Mouse (Mus musculus): Measurements from ENCODE around the gene Colgalt2. TPM values are rescaled to one million over a fixed set of nuclear protein-coding genes. Genes with fewer than 3 reads are reported as not detected.
A peak's percentile ranks its signal among the peaks of the same experiment; 100 is the strongest.

Gene Colgalt2
- polyA plus RNA-seq, 1 experiment from 2014 or later: 1.5 TPM

GRCm38 (mm10) chr1:152543449-152544159 lies 144.0 kb downstream of the Colgalt2 start:
- H3K27me3 ChIP-seq (ENCODE audit: control insufficient read depth, insufficient read depth, low read length): no peaks in the 10 kb centered on the region
- H3K4me2 ChIP-seq (ENCODE audit: low read depth, low read length): no peak overlapping the region
- H3K4me1 ChIP-seq (ENCODE audit: control insufficient read depth, insufficient read depth, low read length): peaks cover 7% of the 10 kb centered on the region
- H3K36me3 ChIP-seq (ENCODE audit: control insufficient read depth, insufficient read depth, low read length): peaks cover 13% of the 10 kb centered on the region; the same call in 1 of the 2 replicates
- peak overlapping the region; percentile 80 for H3K27ac ChIP-seq (ENCODE audit: low read length)
- ATAC-seq (ENCODE audit: insufficient read depth, low FRiP score): no peak
- no peaks in the 10 kb centered on the region for H3K9me3 ChIP-seq (replicated peaks; ENCODE audit: control insufficient read depth, low read length)
- no peak overlapping the region for H3K4me3 ChIP-seq (replicated peaks; ENCODE audit: low read length)
- H3K9ac ChIP-seq (ENCODE audit: low read length): no peak overlapping the region
- WGBS: 64% methylated on average over 2 of the region's 2 CpGs

- peak; percentile 27; the same call in 1 of the 2 replicates for ATAC-seq (ENCODE audit: insufficient read depth, low FRiP score)
- no peak overlapping the region for H3K4me3 ChIP-seq (replicated peaks; ENCODE audit: low read length)
These were observed 149.6 kb downstream of the Colgalt2 start for GRCm38 (mm10) chr1:152549061-152549738.

GRCm38 (mm10) chr1:152550544-152550943 lies 150.9 kb downstream of the Colgalt2 start:
- 28% methylated on average over 2 of the region's 2 CpGs for WGBS

More at GRCm38 (mm10) chr1:152549061-152549738, 149.6 kb downstream of the Colgalt2 start:
- H3K27me3 ChIP-seq (ENCODE audit: control insufficient read depth, insufficient read depth, low read length): no peaks in the 10 kb centered on the region
- H3K27ac ChIP-seq (ENCODE audit: low read length): peak overlapping the region; percentile 89
- H3K9ac ChIP-seq (ENCODE audit: low read length): no peak overlapping the region; the same call in 1 of the 2 replicates
- peaks cover 22% of the 10 kb centered on the region for H3K4me1 ChIP-seq (ENCODE audit: control insufficient read depth, insufficient read depth, low read length)
- 59% methylated on average over 13 of the region's 13 CpGs for WGBS
- peaks cover 13% of the 10 kb centered on the region; the same call in 1 of the 2 replicates for H3K36me3 ChIP-seq (ENCODE audit: control insufficient read depth, insufficient read depth, low read length)
- no peaks in the 10 kb centered on the region for H3K9me3 ChIP-seq (replicated peaks; ENCODE audit: control insufficient read depth, low read length)
- no peak overlapping the region for H3K4me2 ChIP-seq (ENCODE audit: low read depth, low read length)

GRCm38 (mm10) chr1:152550973-152551372 lies 151.3 kb downstream of the Colgalt2 start:
- H3K4me1 ChIP-seq (ENCODE audit: control insufficient read depth, insufficient read depth, low read length): peaks cover 29% of the 10 kb centered on the region
- WGBS: 44% methylated on average over 3 of the region's 3 CpGs
- H3K27ac ChIP-seq (ENCODE audit: low read length): peak overlapping the region; percentile 88
- H3K4me2 ChIP-seq (ENCODE audit: low read depth, low read length): no peak overlapping the region
- no peaks in the 10 kb centered on the region for H3K9me3 ChIP-seq (replicated peaks; ENCODE audit: control insufficient read depth, low read length)
- no peak overlapping the region for H3K4me3 ChIP-seq (replicated peaks; ENCODE audit: low read length)
- H3K9ac ChIP-seq (ENCODE audit: low read length): no peak overlapping the region
- peaks cover 10% of the 10 kb centered on the region; the same call in 1 of the 2 replicates for H3K36me3 ChIP-seq (ENCODE audit: control insufficient read depth, insufficient read depth, low read length)
- ATAC-seq (ENCODE audit: insufficient read depth, low FRiP score): peak; percentile 56
- no peaks in the 10 kb centered on the region for H3K27me3 ChIP-seq (ENCODE audit: control insufficient read depth, insufficient read depth, low read length)

More at GRCm38 (mm10) chr1:152550544-152550943, 150.9 kb downstream of the Colgalt2 start:
- peaks cover 10% of the 10 kb centered on the region; the same call in 1 of the 2 replicates for H3K36me3 ChIP-seq (ENCODE audit: control insufficient read depth, insufficient read depth, low read length)
- peak overlapping the region; percentile 88 for H3K27ac ChIP-seq (ENCODE audit: low read length)
- ATAC-seq (ENCODE audit: insufficient read depth, low FRiP score): peak; percentile 85; the same call in 1 of the 2 replicates
- H3K27me3 ChIP-seq (ENCODE audit: control insufficient read depth, insufficient read depth, low read length): no peaks in the 10 kb centered on the region
- no peak overlapping the region for H3K9ac ChIP-seq (ENCODE audit: low read length)
- H3K9me3 ChIP-seq (replicated peaks; ENCODE audit: control insufficient read depth, low read length): no peaks in the 10 kb centered on the region
- peaks cover 24% of the 10 kb centered on the region for H3K4me1 ChIP-seq (ENCODE audit: control insufficient read depth, insufficient read depth, low read length)
- H3K4me2 ChIP-seq (ENCODE audit: low read depth, low read length): no peak overlapping the region
- H3K4me3 ChIP-seq (replicated peaks; ENCODE audit: low read length): no peak overlapping the region

- H3K9me3 ChIP-seq (replicated peaks; ENCODE audit: control insufficient read depth, low read length): no peaks in the 10 kb centered on the region
- 73% methylated on average over 15 of the region's 15 CpGs for WGBS
- no peak overlapping the region for H3K4me3 ChIP-seq (replicated peaks; ENCODE audit: low read length)
- peaks cover 42% of the 10 kb centered on the region for H3K4me1 ChIP-seq (ENCODE audit: control insufficient read depth, insufficient read depth, low read length)
- no peak overlapping the region for H3K9ac ChIP-seq (ENCODE audit: low read length)
- ATAC-seq (ENCODE audit: insufficient read depth, low FRiP score): no peak
- H3K27ac ChIP-seq (ENCODE audit: low read length): no peak overlapping the region; the same call in 1 of the 2 replicates
- H3K4me2 ChIP-seq (ENCODE audit: low read depth, low read length): no peak overlapping the region
- no peaks in the 10 kb centered on the region for H3K27me3 ChIP-seq (ENCODE audit: control insufficient read depth, insufficient read depth, low read length)
- no peaks in the 10 kb centered on the region for H3K36me3 ChIP-seq (ENCODE audit: control insufficient read depth, insufficient read depth, low read length)
These were observed 154.4 kb downstream of the Colgalt2 start for GRCm38 (mm10) chr1:152553912-152554547.

GRCm38 (mm10) chr1:152555944-152556573 lies 156.4 kb downstream of the Colgalt2 start:
- peak; percentile 88 for ATAC-seq (ENCODE audit: insufficient read depth, low FRiP score)
- H3K27me3 ChIP-seq (ENCODE audit: control insufficient read depth, insufficient read depth, low read length): no peaks in the 10 kb centered on the region
- no peaks in the 10 kb centered on the region for H3K9me3 ChIP-seq (replicated peaks; ENCODE audit: control insufficient read depth, low read length)
- WGBS: 16% methylated on average over 7 of the region's 7 CpGs
- H3K4me1 ChIP-seq (ENCODE audit: control insufficient read depth, insufficient read depth, low read length): peaks cover 38% of the 10 kb centered on the region
- H3K27ac ChIP-seq (ENCODE audit: low read length): peak overlapping the region; percentile 94
- no peak overlapping the region for H3K4me3 ChIP-seq (replicated peaks; ENCODE audit: low read length)
- no peaks in the 10 kb centered on the region for H3K36me3 ChIP-seq (ENCODE audit: control insufficient read depth, insufficient read depth, low read length)
- no peak overlapping the region for H3K4me2 ChIP-seq (ENCODE audit: low read depth, low read length)
- peak overlapping the region; percentile 63 for H3K9ac ChIP-seq (ENCODE audit: low read length)

- WGBS: 48% methylated on average over 14 of the region's 14 CpGs
- H3K4me2 ChIP-seq (ENCODE audit: low read depth, low read length): no peak overlapping the region
- H3K4me1 ChIP-seq (ENCODE audit: control insufficient read depth, insufficient read depth, low read length): peaks cover 33% of the 10 kb centered on the region
- H3K9ac ChIP-seq (ENCODE audit: low read length): no peak overlapping the region; the same call in 1 of the 2 replicates
- peak overlapping the region; percentile 94 for H3K27ac ChIP-seq (ENCODE audit: low read length)
- H3K27me3 ChIP-seq (ENCODE audit: control insufficient read depth, insufficient read depth, low read length): no peaks in the 10 kb centered on the region
- ATAC-seq (ENCODE audit: insufficient read depth, low FRiP score): peak; percentile 19; the same call in 1 of the 2 replicates
- H3K4me3 ChIP-seq (replicated peaks; ENCODE audit: low read length): no peak overlapping the region
- H3K36me3 ChIP-seq (ENCODE audit: control insufficient read depth, insufficient read depth, low read length): no peaks in the 10 kb centered on the region
- H3K9me3 ChIP-seq (replicated peaks; ENCODE audit: control insufficient read depth, low read length): no peaks in the 10 kb centered on the region
These were observed 157.1 kb downstream of the Colgalt2 start for GRCm38 (mm10) chr1:152556576-152557281.
